Mouse (Mus musculus): ENCODE results near the gene Neto2. TPM values are rescaled to one million over a fixed set of nuclear protein-coding genes. Genes with fewer than 3 reads are reported as not detected.
A peak's percentile ranks its signal among the peaks of the same experiment; 100 is the strongest.
"Not testable (repeated sequence)": the region's sequence is repeated elsewhere in the genome, so short reads cannot be mapped to it uniquely, and the experiment has no call there.

Gene Neto2
- polyA plus RNA-seq, 1 experiment from 2014 or later: 15.5 TPM

DNA sequence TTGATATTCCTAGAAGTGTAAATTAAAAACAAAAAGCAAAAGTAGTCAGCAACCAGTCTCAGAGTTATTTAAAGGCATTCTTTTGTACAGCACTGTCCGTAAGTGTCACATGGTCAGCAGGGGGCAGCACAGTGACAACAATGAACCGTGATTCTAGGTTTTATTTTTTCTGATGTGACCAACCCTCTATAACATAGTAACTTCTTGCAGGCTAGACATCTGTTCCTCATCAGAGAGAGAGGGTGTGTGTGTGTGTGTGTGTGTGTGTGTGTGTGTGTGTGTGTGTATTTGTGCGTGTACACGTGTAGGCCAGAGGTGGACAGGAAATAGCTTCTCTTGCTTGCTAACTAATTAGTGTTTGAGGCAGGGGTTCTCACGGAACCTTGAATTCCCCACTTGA is 38.7 kb downstream of the Neto2 start:
- no peaks in the 10 kb centered on the region for H3K9me3 ChIP-seq (ENCODE audit: control insufficient read depth, low read length)
- no peak overlapping the region for H3K4me3 ChIP-seq (ENCODE audit: low read depth, low read length)
- 57% methylated on average over 5 of the region's 5 CpGs for WGBS
- DNase-seq (ENCODE audit: low spot score): peak; percentile 58
- no peaks in the 10 kb centered on the region for H3K4me1 ChIP-seq (ENCODE audit: control insufficient read depth, insufficient read depth, low read length)
- no peak overlapping the region for H3K4me2 ChIP-seq (ENCODE audit: low read depth, severe bottlenecking)
- H3K27me3 ChIP-seq (ENCODE audit: control insufficient read depth, insufficient read depth, low read length): no peaks in the 10 kb centered on the region
- H3K36me3 ChIP-seq (ENCODE audit: control insufficient read depth, insufficient read depth, low read length): no peaks in the 10 kb centered on the region
- no peak overlapping the region for H3K9ac ChIP-seq (ENCODE audit: low read length)
- no peak overlapping the region for H3K27ac ChIP-seq (replicated peaks; ENCODE audit: low read depth, low read length)
- ATAC-seq (ENCODE audit: insufficient number of reproducible peaks, low FRiP score, low TSS enrichment, low read depth): peak; percentile 47; the same call in 1 of the 2 replicates

DNA sequence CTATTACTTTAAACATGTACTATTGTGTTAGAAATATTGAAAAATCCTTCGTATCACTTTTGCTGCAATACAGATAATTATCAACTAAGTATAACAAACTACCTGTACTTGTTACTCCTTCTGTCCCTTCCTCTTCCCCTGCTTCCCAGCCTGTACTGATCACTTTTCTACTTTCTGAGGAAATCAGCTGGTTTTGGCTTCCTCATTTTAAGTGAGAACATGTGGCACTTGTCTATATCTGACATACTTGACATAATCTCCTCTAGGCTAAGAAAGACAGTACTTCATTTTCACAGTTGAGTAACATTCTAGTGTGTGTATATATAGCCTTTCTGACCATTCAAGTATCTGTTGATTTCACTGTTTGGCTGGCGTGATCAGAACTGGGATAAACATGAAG is 49.5 kb downstream of the Neto2 start:
- ATAC-seq (ENCODE audit: insufficient number of reproducible peaks, low FRiP score, low TSS enrichment, low read depth) (no peak), DNase-seq (ENCODE audit: low spot score) (no peak)
- Histone ChIP-seq H3K9me3 (ENCODE audit: control insufficient read depth, low read length) (no peaks in the 10 kb centered on the region), H3K4me1 (ENCODE audit: control insufficient read depth, insufficient read depth, low read length) (no peaks in the 10 kb centered on the region), H3K27ac (replicated peaks; ENCODE audit: low read depth, low read length) (no peak overlapping the region), H3K4me2 (ENCODE audit: low read depth, severe bottlenecking) (no peak overlapping the region), H3K36me3 (ENCODE audit: control insufficient read depth, insufficient read depth, low read length) (no peaks in the 10 kb centered on the region), H3K9ac (ENCODE audit: low read length) (no peak overlapping the region), H3K27me3 (ENCODE audit: control insufficient read depth, insufficient read depth, low read length) (no peaks in the 10 kb centered on the region), H3K4me3 (ENCODE audit: low read depth, low read length) (no peak overlapping the region)
- 91% methylated on average over 2 of the region's 2 CpGs for WGBS

DNA sequence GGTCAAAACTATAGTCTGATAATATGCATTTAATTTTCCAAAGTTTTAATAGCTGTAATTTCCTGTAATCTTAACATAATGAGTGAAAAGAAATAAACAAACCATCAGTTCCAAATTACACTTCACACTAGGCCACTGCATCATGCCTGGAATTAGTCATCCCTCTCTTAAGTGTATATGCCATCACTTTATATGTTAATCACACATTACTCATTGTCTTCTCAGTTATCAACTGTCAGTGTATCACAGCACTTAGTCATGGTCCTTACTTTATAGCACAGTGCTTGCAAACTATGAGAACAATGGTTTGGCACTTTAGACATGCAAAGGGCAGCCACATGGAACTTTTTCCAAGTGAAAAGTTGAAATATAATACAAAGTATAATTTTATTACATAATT is 52.2 kb downstream of the Neto2 start:
- Histone ChIP-seq H3K27ac (replicated peaks; ENCODE audit: low read depth, low read length) (no peak overlapping the region), H3K27me3 (ENCODE audit: control insufficient read depth, insufficient read depth, low read length) (no peaks in the 10 kb centered on the region), H3K36me3 (ENCODE audit: control insufficient read depth, insufficient read depth, low read length) (peaks cover 2% of the 10 kb centered on the region; the same call in 1 of the 2 replicates), H3K9me3 (ENCODE audit: control insufficient read depth, low read length) (no peaks in the 10 kb centered on the region), H3K4me3 (ENCODE audit: low read depth, low read length) (no peak overlapping the region), H3K4me2 (ENCODE audit: low read depth, severe bottlenecking) (no peak overlapping the region), H3K4me1 (ENCODE audit: control insufficient read depth, insufficient read depth, low read length) (no peaks in the 10 kb centered on the region), H3K9ac (ENCODE audit: low read length) (no peak overlapping the region)
- no peak for ATAC-seq (ENCODE audit: insufficient number of reproducible peaks, low FRiP score, low TSS enrichment, low read depth)
- no peak for DNase-seq (ENCODE audit: low spot score)

DNA sequence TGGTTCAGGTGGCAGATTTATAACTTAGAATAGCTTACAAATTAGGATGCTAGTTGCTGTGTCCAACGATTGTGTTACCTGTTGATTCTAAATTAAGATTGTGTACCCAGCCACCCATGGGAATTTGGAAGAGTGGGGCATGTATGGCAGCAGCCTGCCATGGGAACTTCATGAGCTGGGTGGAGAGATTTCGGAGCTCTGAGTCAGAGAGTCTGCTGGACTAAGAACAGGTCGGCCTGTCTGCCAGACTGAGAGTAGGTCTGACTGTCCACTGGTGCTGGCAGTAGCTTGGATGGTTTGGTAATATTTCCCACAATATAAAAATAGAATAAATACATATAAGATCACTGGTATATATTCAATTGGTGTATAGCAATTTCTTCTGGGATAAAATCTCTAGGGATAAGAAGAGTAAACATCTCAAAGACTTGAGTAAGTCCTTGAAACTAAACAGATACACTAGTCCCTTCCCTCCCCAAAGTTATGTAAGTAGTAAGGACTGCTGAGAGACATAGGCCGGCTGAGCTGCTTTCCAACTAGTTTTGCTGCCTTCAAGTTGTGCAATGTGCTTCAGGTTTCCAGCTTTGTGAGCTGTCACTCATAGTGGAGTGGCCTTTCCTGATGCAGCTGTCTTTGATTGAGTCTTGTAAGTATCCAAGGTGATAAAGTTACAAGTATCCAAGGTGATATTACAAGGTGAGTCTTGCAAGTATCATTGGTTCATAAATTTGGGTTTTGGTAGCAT is 55.6 kb downstream of the Neto2 start:
- Histone ChIP-seq H3K4me1 (ENCODE audit: control insufficient read depth, insufficient read depth, low read length) (no peaks in the 10 kb centered on the region), H3K4me2 (ENCODE audit: low read depth, severe bottlenecking) (no peak overlapping the region), H3K27me3 (ENCODE audit: control insufficient read depth, insufficient read depth, low read length) (no peaks in the 10 kb centered on the region), H3K9ac (ENCODE audit: low read length) (no peak overlapping the region), H3K4me3 (ENCODE audit: low read depth, low read length) (no peak overlapping the region), H3K36me3 (ENCODE audit: control insufficient read depth, insufficient read depth, low read length) (peaks cover 2% of the 10 kb centered on the region; the same call in 1 of the 2 replicates), H3K27ac (replicated peaks; ENCODE audit: low read depth, low read length) (no peak overlapping the region), H3K9me3 (ENCODE audit: control insufficient read depth, low read length) (no peaks in the 10 kb centered on the region)
- WGBS: 91% methylated on average over 4 of the region's 4 CpGs
- ATAC-seq (ENCODE audit: insufficient number of reproducible peaks, low FRiP score, low TSS enrichment, low read depth) (no peak), DNase-seq (ENCODE audit: low spot score) (no peak)

DNA sequence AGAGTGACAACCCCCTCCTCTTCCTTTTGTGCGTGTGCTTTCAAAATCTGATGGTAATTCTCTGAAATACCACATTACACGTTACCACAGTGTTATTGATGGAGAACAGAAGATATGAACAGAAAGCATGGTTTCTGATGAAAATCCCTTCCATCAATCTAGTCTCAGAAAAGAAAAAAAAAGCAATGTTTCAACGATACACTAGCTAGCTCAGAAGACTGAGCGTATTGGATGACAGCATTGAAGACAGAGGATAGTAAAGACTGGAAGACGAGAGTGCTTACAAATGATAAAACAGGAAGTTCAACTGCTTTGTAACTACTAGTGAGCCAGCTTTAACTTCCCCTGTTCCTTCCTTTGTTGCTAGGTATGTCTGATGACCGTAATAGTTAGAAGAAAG is 76.3 kb downstream of the Neto2 start:
- 94% methylated on average over 6 of the region's 6 CpGs for WGBS
- Histone ChIP-seq H3K36me3 (ENCODE audit: control insufficient read depth, insufficient read depth, low read length) (no peaks in the 10 kb centered on the region), H3K27me3 (ENCODE audit: control insufficient read depth, insufficient read depth, low read length) (no peaks in the 10 kb centered on the region), H3K27ac (replicated peaks; ENCODE audit: low read depth, low read length) (no peak overlapping the region), H3K9me3 (ENCODE audit: control insufficient read depth, low read length) (no peaks in the 10 kb centered on the region), H3K4me3 (ENCODE audit: low read depth, low read length) (no peak overlapping the region), H3K4me1 (ENCODE audit: control insufficient read depth, insufficient read depth, low read length) (no peaks in the 10 kb centered on the region), H3K9ac (ENCODE audit: low read length) (no peak overlapping the region), H3K4me2 (ENCODE audit: low read depth, severe bottlenecking) (no peak overlapping the region)
- DNase-seq (ENCODE audit: low spot score): no peak
- no peak for ATAC-seq (ENCODE audit: insufficient number of reproducible peaks, low FRiP score, low TSS enrichment, low read depth)

DNA sequence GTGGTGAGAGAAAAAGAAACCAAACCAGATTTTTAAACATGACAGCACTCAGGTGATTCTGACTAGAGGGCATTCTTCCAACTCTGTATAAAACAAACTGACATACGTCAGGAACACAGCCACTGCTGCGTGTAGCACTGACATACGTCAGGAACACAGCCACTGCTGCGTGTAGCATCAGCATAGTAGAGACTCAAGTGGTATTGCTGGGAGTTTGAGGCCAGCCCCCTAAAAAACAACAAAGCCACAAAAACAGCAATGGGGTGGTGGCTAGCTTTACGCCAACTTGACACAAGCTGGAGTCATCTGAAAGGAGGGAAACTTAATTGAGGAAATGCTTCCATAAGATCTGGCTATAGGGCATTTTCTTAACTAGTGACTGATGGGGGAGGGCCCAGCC is 77.5 kb downstream of the Neto2 start:
- 89% methylated on average over 5 of the region's 5 CpGs for WGBS
- Histone ChIP-seq H3K36me3 (ENCODE audit: control insufficient read depth, insufficient read depth, low read length) (no peaks in the 10 kb centered on the region), H3K4me3 (ENCODE audit: low read depth, low read length) (no peak overlapping the region), H3K9ac (ENCODE audit: low read length) (no peak overlapping the region), H3K9me3 (ENCODE audit: control insufficient read depth, low read length) (no peaks in the 10 kb centered on the region), H3K27ac (replicated peaks; ENCODE audit: low read depth, low read length) (no peak overlapping the region), H3K4me2 (ENCODE audit: low read depth, severe bottlenecking) (no peak overlapping the region), H3K27me3 (ENCODE audit: control insufficient read depth, insufficient read depth, low read length) (no peaks in the 10 kb centered on the region), H3K4me1 (ENCODE audit: control insufficient read depth, insufficient read depth, low read length) (no peaks in the 10 kb centered on the region)
- ATAC-seq (ENCODE audit: insufficient number of reproducible peaks, low FRiP score, low TSS enrichment, low read depth) (no peak), DNase-seq (ENCODE audit: low spot score) (no peak)

DNA sequence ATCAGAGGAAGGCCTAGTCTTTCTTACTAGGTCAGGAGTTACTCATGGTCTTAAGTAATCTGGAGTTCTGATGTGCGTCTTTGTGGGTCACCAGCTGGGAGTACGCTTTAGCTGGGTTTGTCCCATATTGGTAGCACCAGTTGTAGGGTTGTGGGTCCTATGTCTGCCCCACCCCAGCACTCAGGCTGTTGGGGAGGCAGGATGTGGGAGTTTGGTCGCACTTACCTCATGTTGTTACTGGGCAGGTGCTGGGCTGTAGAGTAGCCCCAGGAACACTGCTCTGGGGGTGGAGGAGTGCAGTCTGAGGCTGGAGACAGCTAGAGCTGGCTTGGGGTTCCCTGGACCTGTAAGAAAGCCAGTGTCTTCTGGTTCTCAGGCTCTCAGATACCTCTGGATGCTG is 81.9 kb downstream of the Neto2 start:
- Histone ChIP-seq H3K4me3 (ENCODE audit: low read depth, low read length) (no peak overlapping the region), H3K27ac (replicated peaks; ENCODE audit: low read depth, low read length) (no peak overlapping the region), H3K9me3 (ENCODE audit: control insufficient read depth, low read length) (no peaks in the 10 kb centered on the region), H3K36me3 (ENCODE audit: control insufficient read depth, insufficient read depth, low read length) (no peaks in the 10 kb centered on the region), H3K4me1 (ENCODE audit: control insufficient read depth, insufficient read depth, low read length) (no peaks in the 10 kb centered on the region), H3K4me2 (ENCODE audit: low read depth, severe bottlenecking) (no peak overlapping the region), H3K27me3 (ENCODE audit: control insufficient read depth, insufficient read depth, low read length) (no peaks in the 10 kb centered on the region), H3K9ac (ENCODE audit: low read length) (no peak overlapping the region)
- DNase-seq (ENCODE audit: low spot score) (peak; percentile 16), ATAC-seq (ENCODE audit: insufficient number of reproducible peaks, low FRiP score, low TSS enrichment, low read depth) (no peak)
- 81% methylated on average over 3 of the region's 3 CpGs for WGBS

DNA sequence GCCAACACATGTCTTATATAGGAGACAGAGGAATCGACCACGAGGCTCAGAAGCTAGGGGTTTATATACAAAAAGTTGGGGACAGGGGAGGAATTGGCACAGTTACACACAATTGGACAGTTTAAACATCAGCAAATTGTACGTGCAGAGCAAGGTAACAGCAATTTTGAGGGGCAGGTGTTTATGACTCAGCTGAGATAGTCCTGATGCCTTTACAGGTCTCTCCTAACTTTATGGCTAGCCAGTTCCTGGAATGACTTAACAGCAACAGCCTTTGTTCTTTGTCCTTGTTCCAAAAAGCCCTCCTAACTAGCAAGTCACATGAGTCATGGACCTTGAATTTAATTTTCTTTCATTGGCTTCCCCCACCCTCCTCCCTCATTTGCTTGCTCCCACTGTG is 83.6 kb downstream of the Neto2 start:
- not testable (repeated sequence) for H3K27ac ChIP-seq (replicated peaks; ENCODE audit: low read depth, low read length); H3K9me3 ChIP-seq (ENCODE audit: control insufficient read depth, low read length); ATAC-seq (ENCODE audit: insufficient number of reproducible peaks, low FRiP score, low TSS enrichment, low read depth); H3K4me1 ChIP-seq (ENCODE audit: control insufficient read depth, insufficient read depth, low read length); H3K4me3 ChIP-seq (ENCODE audit: low read depth, low read length); H3K9ac ChIP-seq (ENCODE audit: low read length); H3K4me2 ChIP-seq (ENCODE audit: low read depth, severe bottlenecking); H3K36me3 ChIP-seq (ENCODE audit: control insufficient read depth, insufficient read depth, low read length); H3K27me3 ChIP-seq (ENCODE audit: control insufficient read depth, insufficient read depth, low read length)
- 84% methylated on average over 3 of the region's 3 CpGs for WGBS
- DNase-seq (ENCODE audit: low spot score): peak; percentile 18

DNA sequence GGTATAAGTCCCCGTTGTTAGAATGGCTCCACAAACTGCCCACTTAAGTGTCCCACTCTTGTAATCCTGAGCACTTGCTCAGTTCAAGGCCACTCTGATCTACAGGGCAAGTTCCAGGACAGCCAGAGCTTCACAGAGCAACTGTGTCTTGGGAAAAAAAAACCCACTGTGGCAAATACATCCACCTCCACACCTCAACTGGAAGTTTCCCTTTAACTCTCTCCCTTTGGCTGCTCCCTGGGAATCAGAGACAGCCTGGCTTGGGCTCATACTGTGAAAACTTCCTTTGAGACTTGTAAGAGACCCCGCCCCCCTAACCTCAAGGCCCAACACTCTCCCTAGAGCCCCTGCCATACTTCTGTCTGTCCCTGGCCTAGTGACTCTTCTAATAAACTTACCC is 91.9 kb downstream of the Neto2 start:
- DNase-seq (ENCODE audit: low spot score): peak; percentile 18
- Histone ChIP-seq H3K27ac (replicated peaks; ENCODE audit: low read depth, low read length) (no peak overlapping the region), H3K9ac (ENCODE audit: low read length) (no peak overlapping the region), H3K27me3 (ENCODE audit: control insufficient read depth, insufficient read depth, low read length) (no peaks in the 10 kb centered on the region), H3K36me3 (ENCODE audit: control insufficient read depth, insufficient read depth, low read length) (no peaks in the 10 kb centered on the region), H3K4me2 (ENCODE audit: low read depth, severe bottlenecking) (no peak overlapping the region), H3K9me3 (ENCODE audit: control insufficient read depth, low read length) (no peaks in the 10 kb centered on the region), H3K4me1 (ENCODE audit: control insufficient read depth, insufficient read depth, low read length) (no peaks in the 10 kb centered on the region), H3K4me3 (ENCODE audit: low read depth, low read length) (no peak overlapping the region)
- no peak for ATAC-seq (ENCODE audit: insufficient number of reproducible peaks, low FRiP score, low TSS enrichment, low read depth)
- WGBS: 79% methylated on average over 2 of the region's 2 CpGs

Measured in limb, embryonic 11.5 days (tissue).